Mouse (Mus musculus) left cerebral cortex, adult 8-10 months (tissue): ENCODE measurements at regions not wholly inside any gene's neighbourhood (a gene's known extent, or its start where the extent isn't known, plus 50 kb on each side); places are given as distances from the start of the nearest gene placed in this dataset.

Experiments
- DNase-seq, 2 experiments: peaks; one replicate each; pipeline ENCODE4 v3.0.0; 2022; ENCODE audit warnings: low spot score in 2 of 2

DNA sequence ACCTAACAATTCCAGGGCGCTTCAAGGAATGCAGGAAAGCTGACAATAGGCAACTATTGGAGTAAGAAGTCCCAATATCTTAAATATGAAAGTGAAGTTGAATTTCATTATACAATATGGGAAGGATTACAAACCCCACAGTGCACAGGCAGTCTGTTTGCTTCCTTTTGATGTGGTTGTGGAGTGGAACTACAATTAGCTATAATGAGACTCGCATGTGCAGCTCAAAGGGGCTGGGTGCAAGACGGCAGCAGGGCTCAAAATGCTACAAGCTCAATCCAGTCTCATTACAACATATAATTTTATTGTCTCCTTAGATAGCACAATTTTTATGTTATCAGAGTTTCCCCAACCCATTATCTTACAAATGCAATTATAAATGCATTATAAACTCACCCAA is 54.7 kb upstream of the Ccser1 start:
- no peak for DNase-seq

DNA sequence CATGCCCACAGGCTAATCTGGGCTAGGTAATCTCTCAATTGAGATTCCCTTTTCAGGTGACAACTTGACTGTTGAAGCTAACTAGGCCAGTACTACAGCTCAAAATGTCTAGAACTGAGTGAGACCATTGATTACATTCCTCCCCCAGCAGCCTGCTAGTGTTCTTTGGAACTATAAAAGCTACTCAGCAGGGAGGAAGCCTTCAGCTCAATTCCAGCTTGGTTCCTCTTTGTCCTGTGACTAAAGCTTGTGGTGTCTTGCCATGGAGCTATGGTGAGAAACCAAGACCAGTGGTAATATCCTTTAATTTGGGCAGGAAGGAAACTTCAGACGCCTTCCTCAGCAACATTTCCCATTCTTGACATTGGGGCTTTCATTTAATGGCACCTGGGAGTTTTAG is 52.9 kb upstream of the Ccser1 start:
- DNase-seq = no peak

DNA sequence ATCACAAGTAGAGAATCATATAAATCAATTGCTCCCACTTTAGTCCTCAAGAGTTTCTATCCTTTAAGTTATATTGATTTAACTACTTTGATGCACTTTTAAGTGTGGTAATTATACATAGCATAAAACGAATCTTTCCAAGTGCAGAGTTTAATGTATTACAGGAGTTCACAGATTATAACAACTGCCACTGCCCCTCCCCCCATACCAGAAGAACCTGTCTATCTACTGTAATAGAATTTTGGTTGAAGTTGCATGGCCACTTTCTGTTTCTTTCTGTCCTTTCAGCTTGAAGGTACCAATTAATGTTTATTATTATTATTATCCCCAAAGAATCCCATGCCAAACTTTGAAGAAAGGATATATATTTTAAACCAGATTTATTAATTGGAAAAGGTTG is 51.9 kb upstream of the Ccser1 start:
- DNase-seq = no peak
